Mouse (Mus musculus): Measurements from ENCODE around the gene Rbms3.

DNA sequence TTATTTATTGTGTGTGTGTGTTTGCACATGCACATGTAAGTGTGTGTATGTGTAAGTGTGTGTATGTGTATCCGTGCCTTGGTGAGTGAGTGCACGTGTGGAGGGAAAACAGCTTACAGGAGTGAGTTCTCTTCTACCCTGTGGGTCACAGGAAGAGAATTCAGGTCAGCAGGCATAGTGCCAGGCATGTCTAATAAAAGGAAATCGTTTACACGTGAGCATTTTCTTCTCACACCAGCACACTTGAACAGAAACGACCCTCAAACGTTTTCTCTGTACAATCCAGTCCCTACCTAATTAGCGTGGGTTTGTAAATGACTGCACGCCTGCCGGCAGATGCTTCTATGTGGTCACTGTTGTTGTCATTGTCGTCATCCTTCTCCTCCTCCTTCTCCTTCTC, 701.4 kb downstream of the Rbms3 start:
- TF ChIP-seq EP300 (IDR thresholded peaks at IDR 0.05) (no peak), CTCF (IDR thresholded peaks at IDR 0.05) (no peak)
